Mouse (Mus musculus) thymus, adult 18-20 months (tissue): ENCODE data around the gene Ptpn14.
A peak's percentile ranks its signal among the peaks of the same experiment; 100 is the strongest.

Experiments used
- DNase-seq, 2 experiments: peaks; one replicate each; pipeline ENCODE4 v3.0.0; 2022; ENCODE audit warnings: mixed read lengths in 2 of 2

The Ptpn14 gene

GRCm38 (mm10) chr1:189916422-189917125, 188.5 kb downstream of the Ptpn14 start:
- DNase-seq: no peak

GRCm38 (mm10) chr1:189917126-189917500, 189.0 kb downstream of the Ptpn14 start:
- DNase-seq: no peak

GRCm38 (mm10) chr1:189919756-189920155, 191.7 kb downstream of the Ptpn14 start:
- no peak for DNase-seq

GRCm38 (mm10) chr1:189920701-189921567, 192.9 kb downstream of the Ptpn14 start:
- DNase-seq: no peak

GRCm38 (mm10) chr1:189921568-189921817, 193.4 kb downstream of the Ptpn14 start:
- DNase-seq: no peak

GRCm38 (mm10) chr1:189921818-189922592, 193.9 kb downstream of the Ptpn14 start, which contains the start of gene Smyd2:
TSS of gene Smyd2 (minus strand) at chr1:189922363.
- peak; percentile 38 to 42 for DNase-seq

GRCm38 (mm10) chr1:189922721-189923120, 194.7 kb downstream of the Ptpn14 start:
- no peak for DNase-seq

GRCm38 (mm10) chr1:189923157-189923556, 195.1 kb downstream of the Ptpn14 start:
- no peak for DNase-seq

- no peak for DNase-seq
Observed at GRCm38 (mm10) chr1:189923871-189924568, 196.0 kb downstream of the Ptpn14 start.

- no peak for DNase-seq
Observed at GRCm38 (mm10) chr1:189926279-189926678, 198.2 kb downstream of the Ptpn14 start.
